Mouse (Mus musculus): ENCODE measurements at regions not wholly inside any gene's neighbourhood (a gene's known extent, or its start where the extent isn't known, plus 50 kb on each side); places are given as distances from the start of the nearest gene placed in this dataset.

DNA sequence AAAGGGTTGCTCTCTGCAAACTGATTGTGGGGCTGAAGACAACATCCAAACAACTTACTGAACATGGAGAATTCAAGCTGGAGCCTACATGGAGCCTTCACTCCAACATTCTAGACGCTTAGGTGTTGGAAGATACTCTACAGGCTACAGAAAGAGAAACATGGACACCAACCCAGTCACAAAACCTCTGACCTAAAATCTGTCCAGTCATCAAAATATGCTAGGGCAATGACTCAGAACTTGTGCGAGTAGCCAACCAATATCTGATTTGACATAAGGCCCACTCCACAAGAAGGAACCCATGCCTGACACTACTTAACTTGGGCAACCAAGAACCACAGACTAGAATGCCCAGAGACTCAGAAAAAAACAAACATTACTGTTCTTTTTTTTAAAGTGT lies 90.2 kb upstream of the Prep start:
- no peak overlapping the region for H3K4me2 ChIP-seq (ENCODE audit: low read depth)
- ATAC-seq (ENCODE audit: insufficient read depth, low FRiP score, low TSS enrichment): no peak
- H3K9me3 ChIP-seq (ENCODE audit: control insufficient read depth, low read length): no peaks in the 10 kb centered on the region
- 94% methylated on average over 2 of the region's 2 CpGs for WGBS
- no peak overlapping the region for H3K27ac ChIP-seq (ENCODE audit: low read depth, low read length)
- H3K4me1 ChIP-seq (ENCODE audit: control insufficient read depth, insufficient read depth, low read length): no peaks in the 10 kb centered on the region
- no peak for DNase-seq (ENCODE audit: low spot score)
- no peak overlapping the region for H3K9ac ChIP-seq (ENCODE audit: low read length)
- no peak overlapping the region for H3K4me3 ChIP-seq (ENCODE audit: low read depth, low read length)
- no peaks in the 10 kb centered on the region for H3K36me3 ChIP-seq (ENCODE audit: control insufficient read depth, insufficient read depth, low read length)
- no peaks in the 10 kb centered on the region for H3K27me3 ChIP-seq (ENCODE audit: control insufficient read depth, insufficient read depth, low read length)

DNA sequence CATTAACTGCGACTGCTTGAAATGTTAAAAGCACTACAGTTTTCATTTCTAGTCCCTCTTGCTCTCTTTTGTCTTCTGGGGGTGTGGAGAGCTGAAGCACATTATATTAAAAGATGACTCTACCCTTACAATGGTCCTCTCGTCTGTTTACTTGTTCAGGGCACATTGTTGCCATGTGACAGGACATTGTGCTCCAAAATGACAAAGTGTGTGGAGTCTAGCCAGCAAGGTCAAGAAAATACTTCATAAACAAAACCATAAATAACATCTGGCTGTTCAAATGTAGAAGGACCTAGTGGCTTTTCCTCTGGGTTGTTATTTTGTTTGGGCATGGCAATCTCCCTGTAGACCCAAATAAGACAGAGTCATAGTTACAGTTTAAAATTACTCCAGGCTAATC lies 95.1 kb upstream of the Prep start:
- Histone ChIP-seq H3K4me1 (ENCODE audit: control insufficient read depth, insufficient read depth, low read length) (no peaks in the 10 kb centered on the region), H3K27me3 (ENCODE audit: control insufficient read depth, insufficient read depth, low read length) (no peaks in the 10 kb centered on the region), H3K9me3 (ENCODE audit: control insufficient read depth, low read length) (no peaks in the 10 kb centered on the region), H3K27ac (ENCODE audit: low read depth, low read length) (no peak overlapping the region), H3K9ac (ENCODE audit: low read length) (no peak overlapping the region), H3K4me2 (ENCODE audit: low read depth) (no peak overlapping the region), H3K4me3 (ENCODE audit: low read depth, low read length) (no peak overlapping the region), H3K36me3 (ENCODE audit: control insufficient read depth, insufficient read depth, low read length) (no peaks in the 10 kb centered on the region)
- DNase-seq (ENCODE audit: low spot score) (no peak), ATAC-seq (ENCODE audit: insufficient read depth, low FRiP score, low TSS enrichment) (no peak)
- 75% methylated on average over 2 of the region's 2 CpGs for WGBS

DNA sequence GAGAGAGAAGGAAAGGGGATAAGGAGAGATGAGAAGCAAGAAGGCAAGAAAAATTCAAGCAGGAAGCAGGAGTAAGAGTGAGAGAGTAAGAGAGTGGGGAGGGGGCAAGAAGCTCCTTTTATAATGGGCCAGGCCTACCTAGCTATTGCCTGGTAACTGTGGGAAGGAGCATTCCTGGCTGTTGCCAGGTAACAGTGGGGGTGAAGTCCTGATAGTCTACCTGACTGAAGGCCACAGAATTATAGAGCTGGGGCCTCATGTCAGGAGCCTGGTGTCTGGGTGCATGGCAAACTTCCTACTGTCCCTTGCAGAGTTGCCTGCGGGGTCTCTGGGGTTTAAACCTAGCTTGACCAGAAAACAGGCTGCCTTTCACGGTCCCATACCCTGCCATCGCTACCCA lies 107.0 kb upstream of the Prep start:
- Histone ChIP-seq H3K9ac (ENCODE audit: low read length) (no peak overlapping the region), H3K27ac (ENCODE audit: low read depth, low read length) (no peak overlapping the region), H3K9me3 (ENCODE audit: control insufficient read depth, low read length) (no peaks in the 10 kb centered on the region), H3K4me1 (ENCODE audit: control insufficient read depth, insufficient read depth, low read length) (no peaks in the 10 kb centered on the region), H3K36me3 (ENCODE audit: control insufficient read depth, insufficient read depth, low read length) (no peaks in the 10 kb centered on the region), H3K27me3 (ENCODE audit: control insufficient read depth, insufficient read depth, low read length) (no peaks in the 10 kb centered on the region), H3K4me2 (ENCODE audit: low read depth) (no peak overlapping the region), H3K4me3 (ENCODE audit: low read depth, low read length) (no peak overlapping the region)
- 85% methylated on average over 3 of the region's 3 CpGs for WGBS
- DNase-seq (ENCODE audit: low spot score): no peak
- ATAC-seq (ENCODE audit: insufficient read depth, low FRiP score, low TSS enrichment): no peak

DNA sequence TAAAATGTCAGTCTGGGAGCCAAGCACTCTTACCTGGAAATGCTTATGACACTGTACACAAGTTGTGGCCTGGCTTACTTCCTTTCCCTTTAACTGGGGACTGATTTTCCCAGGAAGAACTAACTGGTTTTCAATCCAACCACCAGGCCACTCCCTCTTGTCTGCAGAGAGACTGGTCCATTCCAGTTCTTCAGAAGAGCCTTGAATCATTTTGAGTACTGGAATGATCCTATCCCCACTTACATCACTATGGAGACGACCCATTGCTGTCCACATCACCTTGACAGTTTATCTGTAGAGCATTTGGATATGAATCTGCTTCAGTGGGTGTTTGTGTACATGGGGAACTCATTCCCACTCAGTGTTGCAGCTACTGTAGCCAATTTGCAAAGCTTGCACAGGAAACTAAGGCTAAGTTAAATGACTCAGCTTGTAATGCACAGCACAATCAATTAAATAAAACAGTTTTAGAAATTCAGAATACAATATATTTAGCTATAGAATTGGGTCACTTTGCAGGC lies 121.7 kb upstream of the Prep start:
- H3K9me3 ChIP-seq (ENCODE audit: control insufficient read depth, low read length): no peaks in the 10 kb centered on the region
- H3K4me1 ChIP-seq (ENCODE audit: control insufficient read depth, insufficient read depth, low read length): no peaks in the 10 kb centered on the region
- no peak overlapping the region for H3K4me2 ChIP-seq (ENCODE audit: low read depth)
- no peak overlapping the region for H3K9ac ChIP-seq (ENCODE audit: low read length)
- no peaks in the 10 kb centered on the region for H3K27me3 ChIP-seq (ENCODE audit: control insufficient read depth, insufficient read depth, low read length)
- DNase-seq (ENCODE audit: low spot score) (no peak), ATAC-seq (ENCODE audit: insufficient read depth, low FRiP score, low TSS enrichment) (no peak)
- no peak overlapping the region for H3K4me3 ChIP-seq (ENCODE audit: low read depth, low read length)
- no peaks in the 10 kb centered on the region for H3K36me3 ChIP-seq (ENCODE audit: control insufficient read depth, insufficient read depth, low read length)
- no peak overlapping the region for H3K27ac ChIP-seq (ENCODE audit: low read depth, low read length)
- 61% methylated on average over 1 of the region's 1 CpGs for WGBS

DNA sequence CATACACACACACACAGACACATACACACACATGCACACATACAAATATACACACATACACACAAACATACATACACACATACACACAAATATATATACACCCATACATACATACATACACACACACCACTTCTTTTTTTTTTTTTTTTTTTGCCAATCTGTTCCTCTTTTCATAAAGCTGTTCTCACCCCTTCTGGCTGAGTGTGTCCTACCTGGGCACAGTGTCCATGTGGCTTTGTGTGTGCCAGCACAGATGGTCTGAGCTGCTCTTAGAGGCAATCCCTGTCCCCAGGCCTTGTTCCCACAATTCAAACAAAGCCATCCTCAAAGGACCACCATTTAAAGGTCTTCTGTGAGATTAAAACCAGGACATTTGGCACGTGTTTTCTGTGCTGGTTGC lies 127.6 kb upstream of the Prep start:
- WGBS: 58% methylated on average over 1 of the region's 1 CpGs
- H3K4me1 ChIP-seq (ENCODE audit: control insufficient read depth, insufficient read depth, low read length): no peaks in the 10 kb centered on the region
- no peak for DNase-seq (ENCODE audit: low spot score)
- H3K9me3 ChIP-seq (ENCODE audit: control insufficient read depth, low read length): no peaks in the 10 kb centered on the region
- no peak overlapping the region for H3K4me2 ChIP-seq (ENCODE audit: low read depth)
- no peaks in the 10 kb centered on the region for H3K27me3 ChIP-seq (ENCODE audit: control insufficient read depth, insufficient read depth, low read length)
- no peak for ATAC-seq (ENCODE audit: insufficient read depth, low FRiP score, low TSS enrichment)
- no peaks in the 10 kb centered on the region for H3K36me3 ChIP-seq (ENCODE audit: control insufficient read depth, insufficient read depth, low read length)
- H3K9ac ChIP-seq (ENCODE audit: low read length): no peak overlapping the region
- H3K27ac ChIP-seq (ENCODE audit: low read depth, low read length): no peak overlapping the region
- H3K4me3 ChIP-seq (ENCODE audit: low read depth, low read length): no peak overlapping the region

DNA sequence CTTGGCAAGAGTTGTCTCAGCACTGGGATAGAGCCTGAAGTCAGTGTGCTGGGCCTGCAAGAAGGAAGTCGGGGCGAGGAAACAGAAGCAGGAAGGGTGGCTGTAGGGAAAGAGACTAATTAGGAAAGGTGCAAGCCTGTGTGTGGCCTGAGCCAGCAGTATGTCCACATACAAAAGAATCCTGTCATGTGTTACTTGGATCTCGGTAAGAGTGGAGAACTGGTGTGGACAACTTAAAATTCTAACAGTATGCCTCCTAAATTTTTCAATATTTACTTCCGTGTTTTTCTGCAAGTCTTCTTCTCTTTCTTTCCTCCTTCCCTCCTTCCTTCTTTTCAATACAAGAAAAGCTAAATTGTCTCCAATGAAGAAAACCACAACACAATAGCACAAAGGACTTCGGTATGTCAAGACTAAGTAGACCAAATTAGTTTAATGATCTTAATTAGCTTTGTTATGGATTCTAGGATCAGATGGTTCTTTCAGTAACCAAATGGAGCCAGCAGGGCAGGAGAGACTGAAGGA lies 130.0 kb upstream of the Prep start:
- no peak overlapping the region for H3K9ac ChIP-seq (ENCODE audit: low read length)
- H3K27ac ChIP-seq (ENCODE audit: low read depth, low read length): no peak overlapping the region
- no peak for ATAC-seq (ENCODE audit: insufficient read depth, low FRiP score, low TSS enrichment)
- WGBS: 75% methylated on average over 5 of the region's 5 CpGs
- H3K36me3 ChIP-seq (ENCODE audit: control insufficient read depth, insufficient read depth, low read length): no peaks in the 10 kb centered on the region
- no peak for DNase-seq (ENCODE audit: low spot score)
- H3K4me2 ChIP-seq (ENCODE audit: low read depth): no peak overlapping the region
- H3K4me1 ChIP-seq (ENCODE audit: control insufficient read depth, insufficient read depth, low read length): no peaks in the 10 kb centered on the region
- H3K4me3 ChIP-seq (ENCODE audit: low read depth, low read length): no peak overlapping the region
- no peaks in the 10 kb centered on the region for H3K9me3 ChIP-seq (ENCODE audit: control insufficient read depth, low read length)
- H3K27me3 ChIP-seq (ENCODE audit: control insufficient read depth, insufficient read depth, low read length): no peaks in the 10 kb centered on the region

DNA sequence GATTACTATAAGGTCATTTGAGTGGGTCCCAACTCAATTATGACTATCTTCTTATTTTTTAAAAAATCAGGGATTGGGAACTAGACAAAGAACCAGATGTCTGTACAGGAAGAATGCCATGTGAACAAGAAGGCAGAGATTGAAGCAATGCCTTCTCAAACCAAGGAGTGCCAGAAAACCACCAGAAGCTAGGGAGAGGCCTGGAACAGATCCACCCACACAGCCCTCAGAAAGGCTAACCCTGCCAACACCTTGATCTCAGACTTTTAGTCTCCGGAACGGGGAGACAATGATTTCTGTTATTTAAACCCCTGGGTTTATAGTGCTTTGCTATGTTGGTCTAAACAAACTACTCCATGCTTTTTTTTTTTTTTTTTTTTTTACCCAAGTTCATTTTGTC lies 136.2 kb upstream of the Prep start:
- H3K4me3 ChIP-seq (ENCODE audit: low read depth, low read length): no peak overlapping the region
- no peaks in the 10 kb centered on the region for H3K36me3 ChIP-seq (ENCODE audit: control insufficient read depth, insufficient read depth, low read length)
- DNase-seq (ENCODE audit: low spot score) (no peak), ATAC-seq (ENCODE audit: insufficient read depth, low FRiP score, low TSS enrichment) (no peak)
- no peaks in the 10 kb centered on the region for H3K4me1 ChIP-seq (ENCODE audit: control insufficient read depth, insufficient read depth, low read length)
- no peak overlapping the region for H3K27ac ChIP-seq (ENCODE audit: low read depth, low read length)
- H3K9ac ChIP-seq (ENCODE audit: low read length): no peak overlapping the region
- no peaks in the 10 kb centered on the region for H3K9me3 ChIP-seq (ENCODE audit: control insufficient read depth, low read length)
- 88% methylated on average over 2 of the region's 2 CpGs for WGBS
- no peak overlapping the region for H3K4me2 ChIP-seq (ENCODE audit: low read depth)
- no peaks in the 10 kb centered on the region for H3K27me3 ChIP-seq (ENCODE audit: control insufficient read depth, insufficient read depth, low read length)

DNA sequence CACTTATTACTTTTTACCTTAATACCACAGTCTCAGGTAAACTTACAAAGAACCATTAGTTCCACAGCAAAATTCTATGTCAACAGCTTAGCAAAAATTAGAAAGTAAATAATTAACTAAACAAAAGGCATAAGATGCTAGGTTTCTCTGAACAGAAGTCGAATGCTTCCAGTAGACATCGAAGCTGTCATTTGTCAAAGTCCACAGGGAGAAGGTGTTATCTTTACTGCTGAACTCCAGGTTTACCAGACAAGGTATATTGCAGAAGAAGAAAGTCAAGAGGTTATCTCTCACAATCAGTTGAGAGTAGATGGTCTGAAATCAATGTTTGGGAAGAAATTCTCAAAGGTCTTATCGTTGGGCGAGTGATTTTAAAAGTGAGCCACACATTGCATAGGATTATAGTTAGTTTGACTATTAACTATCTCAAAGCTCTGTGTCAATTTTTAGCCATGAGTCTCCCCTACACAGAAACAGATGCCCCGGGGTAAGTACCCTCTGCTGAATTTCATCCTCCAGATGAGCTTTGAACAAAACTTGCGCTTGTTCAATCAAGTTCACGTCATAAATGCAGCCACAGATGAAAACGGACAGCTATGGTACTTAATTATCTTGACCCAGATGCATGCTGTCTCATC lies 153.1 kb upstream of the Prep start:
- H3K27me3 ChIP-seq (ENCODE audit: control insufficient read depth, insufficient read depth, low read length): no peaks in the 10 kb centered on the region
- H3K36me3 ChIP-seq (ENCODE audit: control insufficient read depth, insufficient read depth, low read length): no peaks in the 10 kb centered on the region
- 89% methylated on average over 8 of the region's 8 CpGs for WGBS
- ATAC-seq (ENCODE audit: insufficient read depth, low FRiP score, low TSS enrichment) (no peak), DNase-seq (ENCODE audit: low spot score) (no peak)
- no peaks in the 10 kb centered on the region for H3K4me1 ChIP-seq (ENCODE audit: control insufficient read depth, insufficient read depth, low read length)
- no peak overlapping the region for H3K4me2 ChIP-seq (ENCODE audit: low read depth)
- no peak overlapping the region for H3K27ac ChIP-seq (ENCODE audit: low read depth, low read length)
- H3K9ac ChIP-seq (ENCODE audit: low read length): no peak overlapping the region
- H3K9me3 ChIP-seq (ENCODE audit: control insufficient read depth, low read length): no peaks in the 10 kb centered on the region
- H3K4me3 ChIP-seq (ENCODE audit: low read depth, low read length): no peak overlapping the region

DNA sequence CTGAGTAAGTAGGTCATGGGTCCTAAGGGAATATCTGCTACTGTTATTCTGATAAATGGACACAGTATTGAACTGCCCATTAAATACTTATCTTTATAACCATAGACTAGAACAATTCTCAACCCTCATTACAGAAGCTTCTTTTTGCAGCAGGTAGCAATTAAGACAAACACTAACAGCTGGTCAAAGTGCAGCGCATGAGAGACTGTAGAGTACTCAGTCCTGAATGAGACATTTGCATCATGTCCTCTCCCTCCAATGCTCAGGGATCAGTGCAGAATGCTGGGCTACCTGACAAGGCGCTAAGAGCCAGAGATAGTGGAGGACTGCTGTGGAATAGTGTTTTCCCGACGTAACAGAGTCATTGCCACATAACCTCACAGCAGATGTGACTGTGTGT lies 162.5 kb upstream of the Prep start:
- no peaks in the 10 kb centered on the region for H3K9me3 ChIP-seq (ENCODE audit: control insufficient read depth, low read length)
- WGBS: 91% methylated on average over 4 of the region's 4 CpGs

More for the DNA sequence above, 162.5 kb upstream of the Prep start:
- H3K9ac ChIP-seq (ENCODE audit: low read length): no peak overlapping the region
- H3K4me1 ChIP-seq (ENCODE audit: control insufficient read depth, insufficient read depth, low read length): no peaks in the 10 kb centered on the region
- H3K4me3 ChIP-seq (ENCODE audit: low read depth, low read length): no peak overlapping the region
- no peaks in the 10 kb centered on the region for H3K27me3 ChIP-seq (ENCODE audit: control insufficient read depth, insufficient read depth, low read length)
- ATAC-seq (ENCODE audit: insufficient read depth, low FRiP score, low TSS enrichment): no peak
- H3K36me3 ChIP-seq (ENCODE audit: control insufficient read depth, insufficient read depth, low read length): no peaks in the 10 kb centered on the region
- H3K4me2 ChIP-seq (ENCODE audit: low read depth): no peak overlapping the region
- no peak for DNase-seq (ENCODE audit: low spot score)
- no peak overlapping the region for H3K27ac ChIP-seq (ENCODE audit: low read depth, low read length)
